Mouse (Mus musculus) heart, embryonic 14.5 days (tissue): ENCODE measurements around the gene Tle2. TPM values are rescaled to one million over a fixed set of nuclear protein-coding genes. Genes with fewer than 3 reads are reported as not detected.

ENCODE experiments used
- ATAC-seq: fragments of 200-750 bp; cut with Nextera tagmentation; 2 replicates; pipeline ENCODE4 v1.8.0; 2017; ENCODE audit warnings: low read depth, moderate TSS enrichment; ENCODE audit not compliant: insufficient number of reproducible peaks, insufficient read depth, low FRiP score
- H3K27ac ChIP-seq, 2 experiments: fragments of 200-500 bp in 1 of 2; fragments of 300-500 bp in 1 of 2; sonication (generic) in 1 of 2; replicated peaks in 1 of 2; 2 replicates each; pipeline ENCODE4 v1.5.1; 2012 to 2014; ENCODE audit warnings: low read depth in 2 of 2, low read length in 2 of 2, control low read depth in 1 of 2, mild to moderate bottlenecking in 1 of 2, mixed read lengths in 1 of 2; ENCODE audit not compliant: control insufficient read depth in 1 of 2, insufficient read depth in 1 of 2
- H3K27me3 ChIP-seq: fragments of 300-500 bp; sonication (generic); 2 replicates; pipeline ENCODE4 v1.6.1; 2014; ENCODE audit warnings: mild to moderate bottlenecking, low read length, control low read depth; ENCODE audit not compliant: control insufficient read depth, insufficient read depth
- H3K36me3 ChIP-seq: fragments of 300-500 bp; sonication (generic); 2 replicates; pipeline ENCODE4 v1.6.1; 2014; ENCODE audit warnings: mild to moderate bottlenecking, control low read depth, low read length, mixed read lengths; ENCODE audit not compliant: control insufficient read depth, insufficient read depth
- H3K4me1 ChIP-seq, 2 experiments: fragments of 200-500 bp in 1 of 2; fragments of 300-500 bp in 1 of 2; sonication (generic) in 1 of 2; 2 replicates each; pipeline ENCODE4 v1.6.1; 2012 to 2014; ENCODE audit warnings: low read length in 2 of 2, control low read depth in 1 of 2, mixed read lengths in 1 of 2; ENCODE audit not compliant: control insufficient read depth in 2 of 2, insufficient read depth in 2 of 2
- H3K4me2 ChIP-seq: fragments of 300-500 bp; sonication (generic); 2 replicates; pipeline ENCODE4 v1.6.1; 2014; ENCODE audit warnings: mild to moderate bottlenecking, low read length
- H3K4me3 ChIP-seq, 2 experiments: fragments of 200-500 bp in 1 of 2; fragments of 300-500 bp in 1 of 2; sonication (generic) in 1 of 2; 2 replicates each; pipeline ENCODE4 v1.5.1; 2012 to 2014; ENCODE audit warnings: low read length in 2 of 2, mild to moderate bottlenecking in 2 of 2, control low read depth in 1 of 2, low read depth in 1 of 2, moderate library complexity in 1 of 2; ENCODE audit not compliant: control insufficient read depth in 1 of 2, insufficient read depth in 1 of 2
- H3K9ac ChIP-seq: fragments of 300-500 bp; sonication (generic); 2 replicates; pipeline ENCODE4 v1.6.1; 2014; ENCODE audit warnings: mild to moderate bottlenecking, low read length
- H3K9me3 ChIP-seq: fragments of 300-500 bp; sonication (generic); 2 replicates; pipeline ENCODE4 v1.6.1; 2016; ENCODE audit warnings: low read length, control low read depth; ENCODE audit not compliant: control insufficient read depth
- WGBS: fragments of 180-500 bp; shearing (Covaris S2); extraction: QIAGEN DNeasy Blood & Tissue Kit; methylation state at CpG from one replicate; pipeline ENCODE4 v1.1.7; 2014; 5-methylcytosine and 5-hydroxymethylcytosine counted together
- polyA plus RNA-seq: library from polyadenylated mRNA; unstranded; fragments of >200 nt; fragmentation: Nextera tagmentation; extraction: Ambion mirVana; gene quantifications from 2 replicates; pipeline ENCODE4 v1.2.1, GENCODE M21; 2014

The Tle2 gene
- polyA plus RNA-seq, 1 experiment from 2014 or later: 21.6 TPM

GRCm38 (mm10) chr10:81597137-81597950, 23.0 kb downstream of the Tle2 start:
- peak overlapping the region; percentile 30 to 40 for H3K4me3 ChIP-seq
- WGBS: 9% methylated on average over 11 of the region's 12 CpGs
- peak overlapping the region; percentile 72 to 78 for H3K27ac ChIP-seq
- no peaks in the 10 kb centered on the region for H3K9me3 ChIP-seq
- H3K4me1 ChIP-seq: peaks cover 35 to 47% of the 10 kb centered on the region in 2 experiments
- peaks cover 5% of the 10 kb centered on the region; the same call in 1 of the 2 replicates for H3K27me3 ChIP-seq
- 0 out of 2 replicates have a peak, but pooled peaks have one; percentile 22 for ATAC-seq
- no peaks in the 10 kb centered on the region for H3K36me3 ChIP-seq
- peak overlapping the region; percentile 66 for H3K4me2 ChIP-seq
- peak overlapping the region; percentile 63 for H3K9ac ChIP-seq

DNA sequence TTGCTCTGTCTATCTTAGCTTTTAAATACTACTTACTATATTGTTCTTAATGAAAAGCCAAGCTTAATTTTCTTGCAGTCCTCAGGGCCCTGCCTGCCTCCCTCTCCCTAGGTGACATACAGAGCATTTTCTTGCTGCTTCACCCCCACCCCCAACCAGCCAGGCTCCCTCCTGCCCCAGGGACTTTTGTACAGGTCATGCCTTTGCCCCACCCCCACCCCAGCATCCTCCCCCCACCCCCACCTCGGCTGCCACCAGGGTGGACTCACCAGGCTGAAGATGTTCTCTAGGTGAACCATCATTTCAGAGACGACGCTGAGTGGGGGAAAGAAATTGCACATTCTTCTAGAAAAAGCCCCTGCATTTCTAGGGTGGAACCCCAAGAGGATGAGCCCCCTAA, 24.0 kb downstream of the Tle2 start:
- H3K27me3 ChIP-seq: peaks cover 5% of the 10 kb centered on the region; the same call in 1 of the 2 replicates
- H3K4me3 ChIP-seq: no peak overlapping the region
- H3K4me2 ChIP-seq: no peak overlapping the region
- 49% methylated on average over 3 of the region's 3 CpGs for WGBS
- no peaks in the 10 kb centered on the region for H3K36me3 ChIP-seq
- no peaks in the 10 kb centered on the region for H3K9me3 ChIP-seq
- peaks cover 39 to 54% of the 10 kb centered on the region in 2 experiments for H3K4me1 ChIP-seq
- H3K9ac ChIP-seq: peak overlapping the region; percentile 27; the same call in 1 of the 2 replicates
- peak overlapping the region in 1 of 2 experiments; percentile 72; a peak in 1 of 4 replicates for H3K27ac ChIP-seq
- no peak for ATAC-seq

DNA sequence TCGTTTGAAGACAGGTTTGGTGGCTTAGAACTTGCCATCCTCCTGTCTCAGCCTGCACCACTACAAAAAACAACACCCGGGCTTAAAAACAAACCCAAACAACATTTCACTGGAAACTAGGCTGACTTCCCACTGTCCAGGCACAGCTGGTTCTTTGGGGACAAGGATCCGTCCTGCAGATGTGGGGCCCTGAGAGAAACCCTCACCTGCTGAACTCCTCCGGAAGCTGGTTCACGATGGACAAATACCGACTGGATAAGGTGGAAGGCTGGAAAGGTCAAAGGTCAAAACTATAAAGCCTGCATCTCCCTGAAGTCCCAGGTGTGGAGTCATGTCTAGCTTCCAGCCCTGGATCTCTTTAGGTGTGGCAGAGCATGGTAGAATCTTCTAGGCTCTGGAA, 24.5 kb downstream of the Tle2 start:
- Histone ChIP-seq H3K4me2 (no peak overlapping the region), H3K27me3 (peaks cover 5% of the 10 kb centered on the region; the same call in 1 of the 2 replicates), H3K9ac (no peak overlapping the region), H3K27ac (no peak overlapping the region), H3K4me3 (no peak overlapping the region), H3K4me1 (peaks cover 39 to 54% of the 10 kb centered on the region in 2 experiments), H3K9me3 (no peaks in the 10 kb centered on the region), H3K36me3 (no peaks in the 10 kb centered on the region)
- 56% methylated on average over 6 of the region's 6 CpGs for WGBS
- ATAC-seq: no peak

DNA sequence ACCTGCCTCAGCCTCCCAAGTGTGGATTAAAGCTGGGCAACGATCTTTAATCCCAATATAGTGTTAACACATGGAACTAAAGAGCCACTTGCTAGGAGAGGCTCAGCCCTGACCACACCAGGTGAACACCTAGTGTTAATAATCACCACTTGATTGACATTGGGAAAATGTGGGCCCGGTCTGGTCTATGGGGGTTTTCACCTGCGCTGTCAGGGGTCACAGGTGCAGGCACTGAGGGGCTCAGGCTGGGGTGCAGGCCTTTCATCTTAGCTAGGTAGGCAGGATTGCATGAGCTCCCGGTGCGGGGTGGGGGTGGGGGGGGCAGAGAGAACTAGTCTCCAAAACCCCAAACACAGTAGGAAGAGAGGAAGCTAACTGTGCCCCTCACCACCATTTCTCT, 25.3 kb downstream of the Tle2 start:
- ATAC-seq: no peak
- no peaks in the 10 kb centered on the region for H3K36me3 ChIP-seq
- no peak overlapping the region for H3K9ac ChIP-seq
- no peak overlapping the region for H3K4me2 ChIP-seq
- WGBS: 84% methylated on average over 5 of the region's 5 CpGs
- no peak overlapping the region for H3K4me3 ChIP-seq
- H3K27me3 ChIP-seq: peaks cover 5% of the 10 kb centered on the region; the same call in 1 of the 2 replicates
- 0 out of 4 replicates have a peak overlapping the region, but pooled peaks of 1 of the 2 experiments have one; percentile 79 for H3K27ac ChIP-seq
- H3K9me3 ChIP-seq: no peaks in the 10 kb centered on the region
- peaks cover 39 to 54% of the 10 kb centered on the region in 2 experiments for H3K4me1 ChIP-seq

DNA sequence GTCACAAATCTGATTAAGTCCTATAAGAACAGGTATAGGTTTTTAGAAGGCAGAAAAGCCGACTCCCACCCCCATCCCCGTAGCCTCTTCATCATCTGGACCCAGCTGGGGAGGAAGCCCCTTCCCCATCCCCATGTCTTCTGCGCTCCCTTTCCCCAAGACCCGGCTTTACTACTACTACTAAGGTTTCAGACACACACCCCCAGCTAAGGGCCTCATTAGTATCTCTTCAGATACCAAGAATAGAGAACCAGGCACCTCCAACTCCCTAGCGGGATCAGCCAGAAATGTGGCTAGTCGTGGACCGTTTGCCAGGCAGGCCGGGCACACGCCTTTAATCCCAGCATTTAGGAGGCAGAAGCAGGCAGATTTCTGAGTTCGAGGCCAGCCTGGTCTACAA, 25.7 kb downstream of the Tle2 start:
- Histone ChIP-seq H3K4me3 (no peak overlapping the region), H3K4me1 (peaks cover 42 to 54% of the 10 kb centered on the region in 2 experiments), H3K9me3 (no peaks in the 10 kb centered on the region), H3K27me3 (0 out of 2 replicates have a peak, but pooled peaks cover under 1% of the 10 kb centered on the region), H3K4me2 (peak overlapping the region; percentile 68), H3K9ac (no peak overlapping the region), H3K36me3 (no peaks in the 10 kb centered on the region), H3K27ac (peak overlapping the region; percentile 67 to 79; a peak in 2 of 4 replicates)
- 35% methylated on average over 10 of the region's 10 CpGs for WGBS
- no peak for ATAC-seq

GRCm38 (mm10) chr10:81600738-81601203, 26.4 kb downstream of the Tle2 start, which contains the start of gene Tle6:
Tle6 (minus strand) TSS chr10:81601073.
- peak within 1 kb of the TSS; percentile 67 to 79; a peak in 3 of 4 replicates for H3K27ac ChIP-seq
- WGBS: under 1% methylated on average over 28 of the region's 28 CpGs
- H3K36me3 ChIP-seq: no peaks in the 10 kb centered on the region
- peaks cover 38 to 56% of the 10 kb centered on the region in 2 experiments for H3K4me1 ChIP-seq
- peak within 1 kb of the TSS; percentile 68 for H3K4me2 ChIP-seq
- H3K9me3 ChIP-seq: no peaks in the 10 kb centered on the region
- H3K4me3 ChIP-seq: peak within 1 kb of the TSS; percentile 31 to 41
- H3K27me3 ChIP-seq: no peaks in the 10 kb centered on the region
- peak within 1 kb of the TSS; percentile 65 for H3K9ac ChIP-seq
- ATAC-seq: peak; percentile 87

DNA sequence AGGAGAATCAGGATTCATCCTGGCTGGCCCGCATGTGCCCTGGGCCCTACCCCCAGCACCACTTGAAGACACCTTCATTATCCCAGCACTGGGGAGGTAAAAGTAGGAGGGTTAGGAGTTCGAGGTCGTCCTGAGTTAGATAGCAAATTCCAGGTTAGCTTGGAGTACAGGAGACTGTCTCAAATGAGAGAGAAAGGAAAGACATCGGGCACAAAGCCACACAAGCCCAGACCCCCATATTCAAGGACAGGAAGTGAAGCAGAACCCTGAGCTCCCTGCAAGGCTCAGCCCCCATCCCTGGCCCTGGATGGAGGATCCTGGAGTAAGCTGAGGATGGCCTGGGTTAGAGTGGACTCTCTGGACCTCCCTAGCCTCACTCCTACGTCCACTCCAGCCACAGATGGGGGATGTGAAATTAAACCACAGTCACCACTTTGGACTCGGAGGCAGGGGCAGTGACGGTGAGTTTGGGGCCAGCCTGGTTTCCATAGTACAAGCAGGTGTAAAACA, 27.1 kb downstream of the Tle2 start:
- no peak for ATAC-seq
- Histone ChIP-seq H3K27ac (peak overlapping the region; percentile 25 to 79; a peak in 1 of 4 replicates), H3K4me2 (peak overlapping the region; percentile 68), H3K9me3 (no peaks in the 10 kb centered on the region), H3K27me3 (no peaks in the 10 kb centered on the region), H3K9ac (peak overlapping the region; percentile 65), H3K4me3 (peak overlapping the region; percentile 31 to 41), H3K4me1 (peaks cover 33 to 50% of the 10 kb centered on the region in 2 experiments), H3K36me3 (no peaks in the 10 kb centered on the region)
- 32% methylated on average over 7 of the region's 7 CpGs for WGBS
